31 mouse cellular contexts compared by ENCODE assay signal in genomic region chr8:64711544-64711943, GRCm38 (mm10). TPM values are rescaled to one million over a fixed set of nuclear protein-coding genes. Genes with fewer than 3 reads are reported as not detected.
"Had no signal": no experiment of that assay in that cellular context is flagged by ENCODE, and none has a peak within 500 bp of the region (broad histone marks: within the 10 kb centered on the region; RNA-seq: fewer than 3 reads in every experiment).

No protein-coding gene starts in this region.

- H3K4me1 ChIP-seq: limb, embryonic 10.5 days; limb, embryonic 12.5 days; limb, embryonic 13.5 days; limb, embryonic 15.5 days; liver, embryonic 12.5 days; liver, embryonic 15.5 days; lung, embryonic 15.5 days; midbrain, embryonic 10.5 days; midbrain, embryonic 12.5 days; midbrain, embryonic 13.5 days; midbrain, embryonic 15.5 days; neural tube, embryonic 12.5 days had no signal

- H3K4me3 ChIP-seq: limb, embryonic 10.5 days; limb, embryonic 12.5 days; limb, embryonic 13.5 days; limb, embryonic 15.5 days; liver, embryonic 12.5 days; liver, embryonic 13.5 days; liver, embryonic 15.5 days; lung, embryonic 15.5 days; megakaryocyte, embryonic 14.5 days; midbrain, embryonic 10.5 days; midbrain, embryonic 12.5 days; midbrain, embryonic 13.5 days; midbrain, embryonic 15.5 days; neural tube, embryonic 12.5 days had no signal

- DNase-seq: left cerebral cortex, postnatal 4 days; liver; liver, embryonic 13.5 days; liver, postnatal 0 days; lung, adult 18-20 months; lung, adult 2 months; lung, embryonic 14.5 days; lung, postnatal 10 days; lung, postnatal 14 days; lung, postnatal 36 days; lung, postnatal 4 days; midbrain, embryonic 14.5 days had no signal

- H3K27me3 ChIP-seq: limb, embryonic 12.5 days; limb, embryonic 13.5 days; limb, embryonic 15.5 days; liver, embryonic 12.5 days; liver, embryonic 13.5 days; liver, embryonic 15.5 days; lung, embryonic 15.5 days; megakaryocyte, embryonic 14.5 days; midbrain, embryonic 12.5 days; midbrain, embryonic 13.5 days; midbrain, embryonic 15.5 days; neural tube, embryonic 12.5 days had no signal

- H3K9me3 ChIP-seq: limb, embryonic 10.5 days; limb, embryonic 12.5 days; limb, embryonic 13.5 days; limb, embryonic 15.5 days; liver, embryonic 12.5 days; liver, embryonic 13.5 days; liver, embryonic 15.5 days; lung, embryonic 15.5 days; megakaryocyte, embryonic 14.5 days; midbrain, embryonic 10.5 days; midbrain, embryonic 12.5 days; midbrain, embryonic 15.5 days; neural tube, embryonic 12.5 days had no signal

- H3K4me2 ChIP-seq: limb, embryonic 12.5 days; limb, embryonic 13.5 days; limb, embryonic 15.5 days; liver, embryonic 11.5 days; liver, embryonic 12.5 days; liver, embryonic 13.5 days; liver, embryonic 15.5 days; lung, embryonic 14.5 days; lung, embryonic 15.5 days; midbrain, embryonic 11.5 days; midbrain, embryonic 12.5 days; midbrain, embryonic 13.5 days; midbrain, embryonic 15.5 days; neural tube, embryonic 12.5 days had no signal

- H3K27ac ChIP-seq: limb, embryonic 10.5 days; limb, embryonic 12.5 days; limb, embryonic 13.5 days; limb, embryonic 15.5 days; liver, embryonic 12.5 days; liver, embryonic 13.5 days; liver, embryonic 14.5 days; liver, embryonic 15.5 days; lung, embryonic 15.5 days; macrophage; midbrain, embryonic 10.5 days; midbrain, embryonic 12.5 days; midbrain, embryonic 13.5 days; midbrain, embryonic 15.5 days; neural tube, embryonic 12.5 days had no signal

RNA-seq across cellular contexts. Expression of gene Cpe, which starts 18.7 kb away (rescaled TPM):
- total RNA-seq: megakaryocyte progenitor cell, adult 5-6 weeks; megakaryocyte-erythroid progenitor cell, adult 5-6 weeks had no signal
